Mouse (Mus musculus) heart, embryonic 15.5 days (tissue): ENCODE measurements at regions not wholly inside any gene's neighbourhood (a gene's known extent, or its start where the extent isn't known, plus 50 kb on each side); places are given as distances from the start of the nearest gene placed in this dataset.

Source experiments
- ATAC-seq: fragments of 200-750 bp; cut with Nextera tagmentation; replicated peaks from 2 replicates; pipeline ENCODE4 v1.8.0; 2017; ENCODE audit warnings: low read depth, moderate TSS enrichment; ENCODE audit not compliant: insufficient number of reproducible peaks, insufficient read depth, low FRiP score
- H3K27ac ChIP-seq: fragments of 300-500 bp; sonication (generic); 2 replicates; pipeline ENCODE4 v1.5.1; 2015; ENCODE audit warnings: mild to moderate bottlenecking, inconsistent platforms
- H3K27me3 ChIP-seq: fragments of 300-500 bp; sonication (generic); 2 replicates; pipeline ENCODE4 v1.6.1; 2015; ENCODE audit warnings: inconsistent platforms
- H3K36me3 ChIP-seq: fragments of 300-500 bp; sonication (generic); 2 replicates; pipeline ENCODE4 v1.6.1; 2015; ENCODE audit warnings: mild to moderate bottlenecking, inconsistent platforms
- H3K4me1 ChIP-seq: fragments of 300-500 bp; sonication (generic); replicated peaks from 2 replicates; pipeline ENCODE4 v1.6.1; 2015; ENCODE audit warnings: inconsistent platforms
- H3K4me2 ChIP-seq: fragments of 300-500 bp; sonication (generic); 2 replicates; pipeline ENCODE4 v1.6.1; 2015; ENCODE audit warnings: inconsistent platforms, mild to moderate bottlenecking, moderate library complexity
- H3K4me3 ChIP-seq: fragments of 300-500 bp; sonication (generic); 2 replicates; pipeline ENCODE4 v1.5.1; 2015; ENCODE audit warnings: mild to moderate bottlenecking, inconsistent platforms
- H3K9ac ChIP-seq: fragments of 300-500 bp; sonication (generic); 2 replicates; pipeline ENCODE4 v1.6.1; 2015; ENCODE audit warnings: mild to moderate bottlenecking, inconsistent platforms
- H3K9me3 ChIP-seq: fragments of 300-500 bp; sonication (generic); replicated peaks from 2 replicates; pipeline ENCODE4 v1.6.1; 2016; ENCODE audit warnings: inconsistent platforms
- WGBS: fragments of 180-500 bp; shearing (Covaris S2); methylation state at CpG from one replicate; pipeline ENCODE4 v1.1.7; 2015; ENCODE audit warnings: mixed read lengths; 5-methylcytosine and 5-hydroxymethylcytosine counted together

- Histone ChIP-seq H3K36me3 (no peaks in the 10 kb centered on the region), H3K9ac (no peak overlapping the region), H3K4me3 (no peak overlapping the region), H3K27ac (no peak overlapping the region), H3K27me3 (no peaks in the 10 kb centered on the region), H3K9me3 (no peaks in the 10 kb centered on the region), H3K4me2 (no peak overlapping the region), H3K4me1 (no peaks in the 10 kb centered on the region)
- ATAC-seq = no peak
- 89% methylated on average over 13 of the region's 13 CpGs for WGBS
These were observed 447.7 kb upstream of the Btbd3 start for GRCm38 (mm10) chr2:137808401-137809230.

- Histone ChIP-seq H3K4me1 (no peaks in the 10 kb centered on the region), H3K27ac (no peak overlapping the region), H3K36me3 (no peaks in the 10 kb centered on the region), H3K9me3 (no peaks in the 10 kb centered on the region), H3K4me3 (no peak overlapping the region), H3K4me2 (no peak overlapping the region), H3K27me3 (no peaks in the 10 kb centered on the region), H3K9ac (no peak overlapping the region)
- ATAC-seq = no peak
- WGBS = 75% methylated on average over 5 of the region's 5 CpGs
These were observed 448.6 kb upstream of the Btbd3 start for GRCm38 (mm10) chr2:137807594-137808295.

GRCm38 (mm10) chr2:137794841-137795240, 461.5 kb upstream of the Btbd3 start:
- WGBS = 37% methylated on average over 2 of the region's 2 CpGs
- H3K9me3 ChIP-seq = no peaks in the 10 kb centered on the region
- no peaks in the 10 kb centered on the region for H3K27me3 ChIP-seq
- H3K4me1 ChIP-seq = no peaks in the 10 kb centered on the region
- no peaks in the 10 kb centered on the region for H3K36me3 ChIP-seq
- no peak overlapping the region for H3K27ac ChIP-seq
- no peak overlapping the region for H3K9ac ChIP-seq
- no peak overlapping the region for H3K4me2 ChIP-seq
- no peak overlapping the region for H3K4me3 ChIP-seq
- no peak for ATAC-seq

GRCm38 (mm10) chr2:137784091-137784490, 472.3 kb upstream of the Btbd3 start:
- Histone ChIP-seq H3K4me3 (no peak overlapping the region), H3K9ac (no peak overlapping the region), H3K27ac (no peak overlapping the region), H3K9me3 (no peaks in the 10 kb centered on the region), H3K4me1 (no peaks in the 10 kb centered on the region), H3K4me2 (no peak overlapping the region), H3K27me3 (no peaks in the 10 kb centered on the region), H3K36me3 (no peaks in the 10 kb centered on the region)
- WGBS = 62% methylated on average over 6 of the region's 6 CpGs
- ATAC-seq = no peak

- WGBS = 88% methylated on average over 3 of the region's 3 CpGs
- H3K4me2 ChIP-seq = no peak overlapping the region
- no peaks in the 10 kb centered on the region for H3K36me3 ChIP-seq
- H3K27ac ChIP-seq = no peak overlapping the region
- no peak overlapping the region for H3K4me3 ChIP-seq
- H3K4me1 ChIP-seq = no peaks in the 10 kb centered on the region
- H3K9ac ChIP-seq = no peak overlapping the region
- ATAC-seq = no peak
- no peaks in the 10 kb centered on the region for H3K9me3 ChIP-seq
- H3K27me3 ChIP-seq = no peaks in the 10 kb centered on the region
These were observed 478.9 kb upstream of the Btbd3 start for GRCm38 (mm10) chr2:137777430-137777829.

GRCm38 (mm10) chr2:137764785-137765184, 491.6 kb upstream of the Btbd3 start:
- H3K9me3 ChIP-seq = no peaks in the 10 kb centered on the region
- H3K4me3 ChIP-seq = no peak overlapping the region
- H3K4me2 ChIP-seq = no peak overlapping the region
- ATAC-seq = no peak
- H3K27ac ChIP-seq = no peak overlapping the region
- H3K27me3 ChIP-seq = no peaks in the 10 kb centered on the region
- no peaks in the 10 kb centered on the region for H3K4me1 ChIP-seq
- no peak overlapping the region for H3K9ac ChIP-seq
- no peaks in the 10 kb centered on the region for H3K36me3 ChIP-seq

GRCm38 (mm10) chr2:137759455-137759854, 496.9 kb upstream of the Btbd3 start:
- WGBS = 84% methylated on average over 2 of the region's 2 CpGs
- no peak overlapping the region for H3K27ac ChIP-seq
- H3K9me3 ChIP-seq = no peaks in the 10 kb centered on the region
- H3K36me3 ChIP-seq = no peaks in the 10 kb centered on the region
- H3K27me3 ChIP-seq = no peaks in the 10 kb centered on the region
- H3K4me3 ChIP-seq = no peak overlapping the region
- no peak overlapping the region for H3K9ac ChIP-seq
- 0 out of 2 replicates have a peak, but pooled peaks cover 4% of the 10 kb centered on the region for H3K4me1 ChIP-seq
- no peak for ATAC-seq
- H3K4me2 ChIP-seq = no peak overlapping the region

- ATAC-seq = no peak
These were observed 498.0 kb upstream of the Btbd3 start for GRCm38 (mm10) chr2:137758389-137758788.

GRCm38 (mm10) chr2:137757231-137758212, 498.8 kb upstream of the Btbd3 start:
- Histone ChIP-seq H3K27me3 (no peaks in the 10 kb centered on the region), H3K36me3 (no peaks in the 10 kb centered on the region), H3K9ac (no peak overlapping the region), H3K4me1 (0 out of 2 replicates have a peak, but pooled peaks cover 4% of the 10 kb centered on the region), H3K4me2 (no peak overlapping the region), H3K27ac (no peak overlapping the region), H3K4me3 (no peak overlapping the region), H3K9me3 (no peaks in the 10 kb centered on the region)
- 47% methylated on average over 13 of the region's 13 CpGs for WGBS
- ATAC-seq = no peak

More at GRCm38 (mm10) chr2:137758389-137758788, 498.0 kb upstream of the Btbd3 start:
- Histone ChIP-seq H3K36me3 (no peaks in the 10 kb centered on the region), H3K9me3 (no peaks in the 10 kb centered on the region), H3K27ac (no peak overlapping the region), H3K4me2 (no peak overlapping the region), H3K9ac (no peak overlapping the region), H3K4me1 (0 out of 2 replicates have a peak, but pooled peaks cover 4% of the 10 kb centered on the region), H3K27me3 (no peaks in the 10 kb centered on the region), H3K4me3 (no peak overlapping the region)
- 65% methylated on average over 4 of the region's 4 CpGs for WGBS

- Histone ChIP-seq H3K4me2 (no peak overlapping the region), H3K9ac (no peak overlapping the region), H3K9me3 (no peaks in the 10 kb centered on the region), H3K27me3 (no peaks in the 10 kb centered on the region), H3K36me3 (no peaks in the 10 kb centered on the region), H3K4me3 (no peak overlapping the region), H3K27ac (no peak overlapping the region), H3K4me1 (0 out of 2 replicates have a peak, but pooled peaks cover 4% of the 10 kb centered on the region)
- ATAC-seq = no peak
- 11% methylated on average over 3 of the region's 3 CpGs for WGBS
These were observed 500.1 kb upstream of the Btbd3 start for GRCm38 (mm10) chr2:137756220-137756619.

- Histone ChIP-seq H3K4me2 (no peak overlapping the region), H3K9me3 (no peaks in the 10 kb centered on the region), H3K4me3 (no peak overlapping the region), H3K4me1 (0 out of 2 replicates have a peak, but pooled peaks cover 4% of the 10 kb centered on the region), H3K27me3 (no peaks in the 10 kb centered on the region), H3K36me3 (no peaks in the 10 kb centered on the region), H3K27ac (no peak overlapping the region), H3K9ac (no peak overlapping the region)
- no peak for ATAC-seq
- WGBS = 91% methylated on average over 3 of the region's 3 CpGs
These were observed 501.9 kb upstream of the Btbd3 start for GRCm38 (mm10) chr2:137754481-137754880.
